Mouse (Mus musculus): Measurements from ENCODE around the gene Pxylp1.

DNA sequence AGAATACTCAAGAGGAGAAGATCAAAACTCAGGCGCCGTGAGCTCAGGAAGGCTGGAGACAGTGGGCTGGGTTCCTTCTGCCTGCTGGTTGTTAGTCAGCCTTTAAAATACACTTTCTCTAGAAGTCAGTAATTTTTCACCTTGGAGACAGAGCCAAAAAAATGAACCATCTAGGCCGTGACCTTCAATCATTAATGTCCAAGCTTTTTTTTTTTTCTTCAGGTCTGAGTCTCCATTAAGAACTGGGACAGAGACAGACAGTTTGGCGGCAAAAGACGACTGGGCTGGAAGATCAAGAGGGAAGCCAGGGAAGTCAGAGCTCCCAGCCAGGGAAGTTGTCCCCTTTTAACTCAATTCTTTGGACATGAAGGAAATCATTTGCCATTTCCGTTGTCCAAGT lies 10.6 kb downstream of the Pxylp1 start:
- TF ChIP-seq POLR2A (IDR thresholded peaks at IDR 0.05; ENCODE audit: low read depth, low read length) (no peak), CHD2 (IDR thresholded peaks at IDR 0.05; ENCODE audit: low read length) (no peak), ZNF384 (IDR thresholded peaks at IDR 0.05; ENCODE audit: low read depth, low read length) (no peak), CTCF (conservative IDR thresholded peaks at IDR 0.05 in 1 of 2, IDR thresholded peaks at IDR 0.05 in 1 of 2; ENCODE audit: low read depth in 2 of 2, low read length in 2 of 2) (no peak), NRF1 (IDR thresholded peaks at IDR 0.05; ENCODE audit: low read depth, low read length) (no peak)
